In genomic region chr9:54544954-54545315, GRCm38 (mm10) we compare ENCODE assay signal across 45 mouse cellular contexts. TPM values are rescaled to one million over a fixed set of nuclear protein-coding genes. Genes with fewer than 3 reads are reported as not detected.
"Had no signal": no experiment of that assay in that cellular context is flagged by ENCODE, and none has a peak within 500 bp of the region (broad histone marks: within the 10 kb centered on the region; RNA-seq: fewer than 3 reads in every experiment).

No protein-coding gene starts in this region.

- H3K9ac ChIP-seq: limb, embryonic 12.5 days; limb, embryonic 13.5 days; limb, embryonic 15.5 days; liver, embryonic 12.5 days; liver, embryonic 13.5 days; liver, embryonic 14.5 days; liver, embryonic 15.5 days; liver, postnatal 0 days; lung, embryonic 14.5 days; lung, embryonic 15.5 days; midbrain, embryonic 12.5 days; midbrain, embryonic 13.5 days; midbrain, embryonic 15.5 days; neural tube, embryonic 12.5 days had no signal

- H3K36me3 ChIP-seq: limb, embryonic 10.5 days; limb, embryonic 15.5 days; liver, embryonic 12.5 days; liver, embryonic 13.5 days; liver, embryonic 15.5 days; lung, embryonic 15.5 days; midbrain, embryonic 10.5 days; midbrain, embryonic 12.5 days; midbrain, embryonic 13.5 days; midbrain, embryonic 15.5 days; neural tube, embryonic 12.5 days had no signal

- H3K9me3 ChIP-seq: limb, embryonic 10.5 days; limb, embryonic 12.5 days; limb, embryonic 13.5 days; limb, embryonic 15.5 days; liver, embryonic 12.5 days; liver, embryonic 13.5 days; liver, embryonic 15.5 days; lung, embryonic 15.5 days; megakaryocyte, embryonic 14.5 days; midbrain, embryonic 10.5 days; midbrain, embryonic 12.5 days; midbrain, embryonic 13.5 days; midbrain, embryonic 15.5 days; neural tube, embryonic 12.5 days had no signal

- H3K27ac ChIP-seq: limb, embryonic 10.5 days; limb, embryonic 12.5 days; limb, embryonic 13.5 days; limb, embryonic 15.5 days; liver, embryonic 12.5 days; liver, embryonic 13.5 days; liver, embryonic 14.5 days; liver, embryonic 15.5 days; lung, embryonic 15.5 days; macrophage; midbrain, embryonic 10.5 days; midbrain, embryonic 12.5 days; midbrain, embryonic 13.5 days; midbrain, embryonic 15.5 days; neural tube, embryonic 12.5 days had no signal

- H3K4me3 ChIP-seq: limb, embryonic 10.5 days; limb, embryonic 12.5 days; limb, embryonic 13.5 days; limb, embryonic 15.5 days; liver, embryonic 12.5 days; liver, embryonic 13.5 days; liver, embryonic 15.5 days; lung, embryonic 15.5 days; megakaryocyte, embryonic 14.5 days; midbrain, embryonic 10.5 days; midbrain, embryonic 12.5 days; midbrain, embryonic 13.5 days; midbrain, embryonic 15.5 days; myocyte; neural tube, embryonic 12.5 days had no signal

- H3K4me2 ChIP-seq: limb, embryonic 12.5 days; limb, embryonic 13.5 days; limb, embryonic 15.5 days; liver, embryonic 11.5 days; liver, embryonic 12.5 days; liver, embryonic 13.5 days; liver, embryonic 15.5 days; lung, embryonic 14.5 days; lung, embryonic 15.5 days; midbrain, embryonic 11.5 days; midbrain, embryonic 12.5 days; midbrain, embryonic 13.5 days; midbrain, embryonic 15.5 days; neural tube, embryonic 12.5 days had no signal

- H3K27me3 ChIP-seq: limb, embryonic 12.5 days; limb, embryonic 13.5 days; limb, embryonic 15.5 days; liver, embryonic 13.5 days; liver, embryonic 15.5 days; lung, embryonic 15.5 days; midbrain, embryonic 12.5 days; midbrain, embryonic 13.5 days; midbrain, embryonic 15.5 days; neural tube, embryonic 12.5 days had no signal

- DNase-seq: left cerebral cortex, postnatal 4 days; liver; liver, embryonic 13.5 days; liver, postnatal 0 days; lung, adult 18-20 months; lung, adult 2 months; lung, embryonic 14.5 days; lung, postnatal 10 days; lung, postnatal 14 days; lung, postnatal 4 days; midbrain, embryonic 14.5 days had no signal

- H3K4me1 ChIP-seq: limb, embryonic 12.5 days; limb, embryonic 13.5 days; limb, embryonic 15.5 days; liver, embryonic 12.5 days; liver, embryonic 13.5 days; liver, embryonic 15.5 days; lung, embryonic 15.5 days; midbrain, embryonic 10.5 days; midbrain, embryonic 12.5 days; midbrain, embryonic 13.5 days; midbrain, embryonic 15.5 days; neural tube, embryonic 12.5 days had no signal

RNA-seq across cellular contexts. Expression of gene Sh2d7, which starts 6.2 kb away (rescaled TPM):
- total RNA-seq: left cerebral cortex, postnatal 10 days; left cerebral cortex, postnatal 14 days; left cerebral cortex, postnatal 25 days; left cerebral cortex, postnatal 36 days; left cerebral cortex, postnatal 4 days; liver, adult 2 months; megakaryocyte progenitor cell, adult 5-6 weeks; megakaryocyte, adult 5-6 weeks; megakaryocyte-erythroid progenitor cell, adult 5-6 weeks; midbrain, postnatal 0 days had no signal
- polyA plus RNA-seq: limb, embryonic 10.5 days; limb, embryonic 11.5 days; limb, embryonic 12.5 days; limb, embryonic 13.5 days; limb, embryonic 14.5 days; limb, embryonic 15.5 days; liver, adult 2 months; liver, embryonic 11.5 days; liver, embryonic 12.5 days; liver, embryonic 13.5 days; liver, embryonic 14.5 days; liver, embryonic 15.5 days; liver, embryonic 16.5 days; liver, postnatal 0 days; lung, embryonic 14.5 days; lung, embryonic 15.5 days; lung, embryonic 16.5 days; lung, postnatal 0 days; macrophage; midbrain, embryonic 10.5 days; midbrain, embryonic 11.5 days; midbrain, embryonic 13.5 days; midbrain, embryonic 14.5 days; midbrain, embryonic 15.5 days; midbrain, embryonic 16.5 days; myocyte; neural tube, embryonic 11.5 days; neural tube, embryonic 12.5 days had no signal

RNA-seq across cellular contexts. Expression of gene Cib2, which starts 15.1 kb away (rescaled TPM):
- total RNA-seq: megakaryocyte-erythroid progenitor cell, adult 5-6 weeks had no signal
